Mouse (Mus musculus): ENCODE measurements around the gene Phc3.

- TF ChIP-seq POLR2A (IDR thresholded peaks at IDR 0.05; ENCODE audit: insufficient read depth, low read depth, low read length): no peak
- TF ChIP-seq CTCF (IDR thresholded peaks at IDR 0.05; ENCODE audit: insufficient read depth, low read depth, low read length): no peak
Observed at GRCm38 (mm10) chr3:30929828-30930227, 39.4 kb downstream of the Phc3 start.
